Mouse (Mus musculus): Measurements from ENCODE around the gene Cacna1d. TPM values are rescaled to one million over a fixed set of nuclear protein-coding genes. Genes with fewer than 3 reads are reported as not detected.

The Cacna1d gene
- total RNA-seq, 2 experiments from 2014 or later = 9.6 to 12.5 TPM

- DNase-seq = no peak
These were observed 233.6 kb downstream of the Cacna1d start for GRCm38 (mm10) chr14:30257626-30258025.

GRCm38 (mm10) chr14:30256486-30256885, 234.8 kb downstream of the Cacna1d start:
- no peak for DNase-seq

- DNase-seq = no peak
These were observed 235.4 kb downstream of the Cacna1d start for GRCm38 (mm10) chr14:30255701-30256400.

DNA sequence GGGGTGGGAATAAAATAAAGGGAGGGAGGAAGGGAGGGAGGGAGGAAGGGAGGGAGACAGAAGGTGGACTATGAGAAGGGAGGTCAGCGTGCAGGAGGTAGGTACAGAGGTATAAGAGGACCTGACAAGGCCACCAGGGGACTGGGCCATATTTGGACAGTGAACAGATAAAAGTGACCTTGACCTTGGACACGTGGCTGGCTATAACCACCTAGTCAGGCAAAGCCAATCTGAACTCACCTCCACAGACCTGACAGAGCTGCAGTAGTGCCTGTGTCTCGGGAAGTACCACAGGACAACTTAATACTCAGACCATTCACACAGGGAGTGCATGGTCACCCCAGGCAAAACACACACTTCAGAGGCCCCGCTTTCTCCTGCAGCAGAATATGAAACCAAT, 236.5 kb downstream of the Cacna1d start:
- no peak for DNase-seq

DNA sequence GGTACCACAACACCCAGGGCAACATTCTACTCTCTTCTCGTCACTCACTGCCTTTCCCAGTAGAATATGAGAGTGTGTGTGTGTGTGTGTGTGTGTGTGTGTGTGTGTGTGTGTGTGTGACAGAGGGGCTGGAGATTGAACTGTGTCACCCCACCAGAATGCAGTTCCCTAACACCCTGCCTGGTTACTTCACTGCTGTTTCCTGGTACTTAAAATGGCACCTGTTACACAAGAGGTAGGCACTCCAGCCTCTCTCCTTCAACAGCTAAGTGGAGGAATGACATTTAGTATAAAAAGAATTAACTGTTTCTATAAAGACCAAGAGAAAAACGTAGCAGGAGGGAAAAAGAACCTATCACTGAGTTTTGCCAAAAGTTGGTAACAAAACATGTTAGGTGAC, 238.4 kb downstream of the Cacna1d start:
- DNase-seq = no peak

GRCm38 (mm10) chr14:30251351-30251750, 239.9 kb downstream of the Cacna1d start:
- no peak for DNase-seq

GRCm38 (mm10) chr14:30249591-30249990, 241.7 kb downstream of the Cacna1d start:
- no peak for DNase-seq

DNA sequence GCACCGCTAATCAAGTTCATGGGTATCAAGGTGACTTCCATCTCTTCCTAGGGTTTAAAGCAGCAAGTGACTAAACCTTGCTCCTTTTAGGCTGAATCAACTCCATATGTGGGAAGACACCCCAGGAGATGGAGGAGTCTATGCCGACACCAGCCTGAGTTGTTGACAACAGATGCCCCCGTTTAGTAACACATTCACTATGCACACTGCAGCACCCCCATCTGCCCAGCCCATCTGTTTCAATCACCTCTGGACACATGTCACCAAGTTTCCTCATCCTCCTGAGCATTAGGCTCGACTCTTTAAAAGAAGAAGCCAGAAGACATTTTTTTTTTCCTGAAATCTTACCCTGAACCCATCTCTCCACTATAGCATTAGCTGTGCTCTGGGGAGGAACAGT, 242.4 kb downstream of the Cacna1d start:
- no peak for DNase-seq

- no peak for DNase-seq
These were observed 243.1 kb downstream of the Cacna1d start for GRCm38 (mm10) chr14:30248121-30248520.

DNA sequence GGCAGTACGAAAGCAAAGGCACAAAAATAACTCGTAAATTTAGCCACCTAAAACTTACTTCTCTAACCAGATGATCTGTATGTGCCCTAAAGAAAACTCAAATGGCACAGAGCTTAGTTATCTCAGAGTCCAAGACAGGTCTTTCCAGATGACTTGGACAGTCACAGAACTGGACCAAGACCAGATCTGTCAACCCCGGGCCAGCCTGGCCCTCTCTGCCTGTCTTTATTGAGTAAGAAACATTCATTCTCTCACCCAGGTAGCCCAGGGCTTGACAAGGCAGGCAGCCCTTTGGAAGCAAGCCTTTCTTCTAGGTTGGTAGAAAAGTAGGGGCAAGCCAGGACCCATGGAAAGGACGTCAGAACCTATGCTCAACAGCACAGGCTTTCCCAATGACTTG, 243.6 kb downstream of the Cacna1d start:
- no peak for DNase-seq

GRCm38 (mm10) chr14:30244776-30245175, 246.5 kb downstream of the Cacna1d start:
- no peak for DNase-seq

DNA sequence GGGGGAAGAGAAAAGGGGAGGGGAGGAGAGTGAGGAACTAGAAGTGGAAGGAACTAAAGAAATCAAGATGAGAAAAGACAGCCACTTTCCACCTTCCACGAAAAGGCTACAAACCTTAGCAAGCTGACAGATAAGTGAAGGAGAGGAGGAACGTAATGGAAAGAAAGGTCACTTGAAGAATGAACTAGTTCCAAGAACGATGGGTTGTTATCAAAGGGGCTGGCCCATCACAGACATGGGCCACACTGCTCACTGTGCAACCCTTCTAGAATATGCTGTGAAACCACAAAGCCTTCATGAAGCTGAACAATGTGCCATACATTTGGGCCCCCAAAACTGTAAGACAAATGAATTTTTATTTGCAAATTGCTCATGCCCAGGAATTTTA, 248.4 kb downstream of the Cacna1d start:
- DNase-seq = no peak

- no peak for DNase-seq
These were observed 249.0 kb downstream of the Cacna1d start for GRCm38 (mm10) chr14:30242166-30242817.

DNA sequence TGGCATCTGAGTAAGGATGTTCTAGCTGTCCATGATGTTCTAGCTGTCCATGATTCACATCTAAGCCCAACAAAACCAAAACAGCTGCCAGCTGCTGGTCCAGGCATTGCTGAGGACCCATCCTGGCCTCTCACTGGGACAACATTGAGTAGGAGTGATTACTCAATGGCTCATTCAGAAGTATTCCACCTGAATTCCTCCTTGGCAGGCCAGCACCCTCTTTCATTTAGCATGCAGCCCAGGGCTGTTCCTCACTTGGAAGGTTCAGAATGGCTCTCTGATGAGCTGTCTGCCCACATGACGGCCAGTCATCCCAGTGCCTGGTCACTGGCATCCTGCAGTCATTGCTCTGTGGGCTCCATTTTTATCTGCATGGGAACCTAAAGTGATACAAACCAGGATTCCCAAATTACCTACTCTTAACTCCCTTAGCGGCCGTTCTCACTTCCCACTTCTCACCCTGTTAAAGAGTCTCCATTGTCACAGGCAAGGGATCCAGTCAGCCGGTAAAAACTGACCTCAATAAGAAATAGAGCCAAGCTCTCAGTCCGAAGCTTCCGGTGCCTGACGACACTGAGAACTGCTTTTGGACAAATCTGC, 250.2 kb downstream of the Cacna1d start:
- DNase-seq = no peak

DNA sequence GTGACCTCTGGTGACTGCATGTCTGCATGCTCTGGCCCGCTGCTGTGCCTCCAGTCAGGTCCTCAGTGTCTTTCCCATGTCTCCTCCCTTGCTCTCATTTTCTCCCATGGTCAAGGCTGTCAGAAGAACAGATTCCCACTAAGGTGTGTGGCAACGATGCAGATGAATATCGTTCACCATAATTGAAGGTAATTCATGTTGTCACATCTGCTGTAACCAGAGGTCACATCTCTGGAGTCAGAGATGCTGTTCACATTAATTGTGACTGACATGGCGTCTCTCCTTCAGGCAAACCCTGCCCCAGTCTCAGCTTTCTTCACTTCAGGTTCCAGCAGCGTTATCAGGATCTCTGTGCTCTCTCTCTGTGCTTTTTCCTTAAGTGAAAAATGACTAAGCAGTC, 252.4 kb downstream of the Cacna1d start:
- no peak for DNase-seq

- DNase-seq = peak; percentile 19
These were observed 266.1 kb downstream of the Cacna1d start for GRCm38 (mm10) chr14:30225161-30225560.

DNA sequence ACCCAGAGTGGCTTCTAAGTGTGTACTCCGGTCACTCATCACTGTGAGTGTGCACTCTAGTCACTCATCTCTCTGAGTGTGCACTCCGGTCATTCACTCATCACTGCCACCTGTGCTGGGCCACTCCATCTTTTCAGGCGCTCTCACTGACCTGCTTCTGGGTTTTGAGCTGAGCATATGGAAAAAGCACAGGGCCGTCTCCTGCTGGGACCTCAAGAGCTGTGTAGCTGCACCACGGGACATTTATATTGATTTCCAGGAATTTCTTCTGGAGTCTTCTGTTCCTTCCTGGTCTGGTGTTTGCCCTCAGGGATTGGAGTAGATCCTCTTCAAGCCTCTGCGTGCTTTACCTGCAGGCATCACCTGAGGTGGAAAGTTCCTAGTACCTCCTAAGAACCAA, 269.2 kb downstream of the Cacna1d start:
- DNase-seq = no peak

GRCm38 (mm10) chr14:30219851-30220250, 271.4 kb downstream of the Cacna1d start:
- no peak for DNase-seq

DNA sequence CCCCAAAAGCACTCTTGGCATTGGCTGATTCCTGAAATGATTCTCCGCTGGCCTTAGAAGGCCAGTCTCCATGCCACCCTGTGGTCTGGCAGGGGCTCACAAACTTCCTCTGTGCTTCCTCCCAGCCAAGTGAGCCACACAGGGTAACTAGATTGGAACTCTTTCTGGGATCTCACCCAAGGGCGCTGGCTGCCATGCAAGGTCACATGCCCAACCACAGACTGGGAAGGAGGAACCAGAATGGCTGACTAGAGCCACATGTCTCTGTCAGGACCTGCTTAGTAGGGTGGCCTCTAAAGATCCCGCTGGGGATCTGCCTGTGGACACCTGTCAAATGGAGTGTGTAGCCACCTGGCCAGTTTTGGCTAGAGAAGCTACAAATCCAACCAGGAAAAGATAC, 273.1 kb downstream of the Cacna1d start:
- DNase-seq = peak; percentile 52

DNA sequence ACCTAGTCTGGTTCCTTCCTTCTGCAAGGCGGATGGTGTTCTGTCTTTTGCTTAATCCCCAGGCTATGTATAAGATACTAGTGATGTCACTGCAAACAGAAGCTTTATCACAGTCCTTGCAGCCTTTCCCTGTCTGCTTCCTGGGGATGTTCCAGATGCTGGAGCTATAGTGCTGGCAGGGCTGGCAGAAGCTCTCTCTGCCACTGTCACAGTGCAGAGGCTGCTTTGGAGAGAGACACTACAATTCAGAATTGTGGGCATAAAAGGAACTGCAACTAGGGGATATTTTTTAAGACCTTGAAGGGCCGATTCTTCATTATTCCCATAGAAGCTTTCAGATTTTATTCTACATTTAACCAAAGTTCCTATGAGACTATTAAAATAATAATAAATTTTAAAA, 274.1 kb downstream of the Cacna1d start:
- DNase-seq = no peak

- no peak for DNase-seq
These were observed 283.1 kb downstream of the Cacna1d start for GRCm38 (mm10) chr14:30208156-30208555.

DNA sequence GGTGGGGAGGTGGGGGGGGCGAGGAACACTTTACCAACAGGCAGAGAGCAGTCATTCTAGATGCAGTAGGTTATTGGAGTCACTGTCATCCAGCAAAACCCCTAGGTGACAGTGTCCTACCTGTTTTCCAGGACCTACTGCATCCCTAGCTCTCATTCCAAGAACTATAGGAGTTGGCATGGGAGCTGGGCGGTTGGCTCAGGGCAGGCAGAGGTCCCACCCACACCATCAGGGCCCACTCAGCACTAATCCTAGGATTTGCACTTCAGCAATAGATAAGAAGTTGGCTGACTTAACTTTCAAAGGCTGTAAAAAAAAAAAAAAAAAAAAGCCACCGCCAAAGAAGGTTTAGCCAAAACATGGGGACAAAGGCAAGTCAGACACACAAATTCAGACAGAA, 285.4 kb downstream of the Cacna1d start:
- no peak for DNase-seq

DNA sequence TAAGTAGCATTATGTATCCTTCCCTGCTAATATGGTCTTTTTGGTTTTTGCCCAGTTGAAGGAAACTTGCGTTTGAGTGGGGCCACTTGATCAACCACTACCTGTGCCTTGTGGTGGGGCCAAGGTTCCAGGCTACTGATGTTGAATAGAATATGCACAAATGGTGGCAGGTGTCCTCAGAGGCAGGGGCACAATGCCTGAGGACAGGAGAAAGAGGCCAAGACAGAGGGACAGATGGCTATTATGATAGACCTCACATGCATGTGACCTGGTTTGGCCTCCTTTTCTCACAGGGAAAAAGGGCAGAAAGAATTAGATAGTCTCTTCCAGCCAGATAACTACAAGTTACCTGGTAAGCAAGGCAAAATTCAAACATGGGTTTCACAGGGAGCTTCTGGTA, 286.7 kb downstream of the Cacna1d start:
- no peak for DNase-seq

DNA sequence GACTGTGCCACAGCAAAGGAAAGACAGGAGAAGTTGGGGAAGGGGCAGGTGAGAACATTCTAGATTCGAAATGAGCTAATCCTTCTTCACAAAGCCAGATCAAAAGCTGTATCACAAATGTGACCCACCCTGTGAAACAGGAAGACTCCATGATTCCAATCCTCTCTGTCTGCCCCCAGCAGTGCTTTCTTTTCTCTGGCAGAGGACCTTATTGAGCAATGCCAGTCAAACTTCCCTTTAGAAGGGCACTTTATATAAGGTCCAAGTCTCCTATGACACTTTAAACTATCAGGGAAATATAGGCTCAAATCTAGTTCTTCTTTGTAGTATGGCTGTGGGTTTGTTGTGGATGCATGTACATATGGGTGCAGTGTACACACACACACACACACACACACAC, 290.9 kb downstream of the Cacna1d start:
- DNase-seq = no peak

All from heart, postnatal 4 days (tissue).